Mouse (Mus musculus): ENCODE measurements at regions not wholly inside any gene's neighbourhood (a gene's known extent, or its start where the extent isn't known, plus 50 kb on each side); places are given as distances from the start of the nearest gene placed in this dataset.
A peak's percentile ranks its signal among the peaks of the same experiment; 100 is the strongest.

- no peaks in the 10 kb centered on the region for H3K9me3 ChIP-seq (ENCODE audit: control insufficient read depth, low read length)
- H3K4me3 ChIP-seq (ENCODE audit: control insufficient read depth in 1 of 2, insufficient read depth in 1 of 2, low read depth in 1 of 2, low read length in 2 of 2) = peak overlapping the region; percentile 55 to 70
- peak overlapping the region; percentile 78 for H3K4me2 ChIP-seq (ENCODE audit: low read length)
- peaks cover 17 to 35% of the 10 kb centered on the region in 2 experiments for H3K4me1 ChIP-seq (ENCODE audit: control insufficient read depth in 2 of 2, insufficient read depth in 2 of 2, low read length in 2 of 2)
- H3K36me3 ChIP-seq (ENCODE audit: control insufficient read depth, insufficient read depth, low read length) = no peaks in the 10 kb centered on the region
- H3K9ac ChIP-seq (ENCODE audit: low read length) = peak overlapping the region; percentile 75
- peak overlapping the region; percentile 94 to 95 for H3K27ac ChIP-seq (replicated peaks in 1 of 2; ENCODE audit: control insufficient read depth in 1 of 2, insufficient read depth in 1 of 2, low read depth in 2 of 2, low read length in 2 of 2)
- 1% methylated on average over 14 of the region's 14 CpGs for WGBS
- no peaks in the 10 kb centered on the region for H3K27me3 ChIP-seq (ENCODE audit: control insufficient read depth, insufficient read depth, low read length)
- ATAC-seq (ENCODE audit: insufficient number of reproducible peaks, insufficient read depth, low FRiP score, low read depth) = no peak
These were observed 96.7 kb downstream of the Tmco5 start for GRCm38 (mm10) chr2:116975091-116975600.

- Histone ChIP-seq H3K4me2 (ENCODE audit: low read length) (peak overlapping the region; percentile 78), H3K27me3 (ENCODE audit: control insufficient read depth, insufficient read depth, low read length) (no peaks in the 10 kb centered on the region), H3K27ac (replicated peaks in 1 of 2; ENCODE audit: control insufficient read depth in 1 of 2, insufficient read depth in 1 of 2, low read depth in 2 of 2, low read length in 2 of 2) (peak overlapping the region; percentile 94 to 95), H3K9ac (ENCODE audit: low read length) (peak overlapping the region; percentile 75), H3K9me3 (ENCODE audit: control insufficient read depth, low read length) (no peaks in the 10 kb centered on the region), H3K4me3 (ENCODE audit: control insufficient read depth in 1 of 2, insufficient read depth in 1 of 2, low read depth in 1 of 2, low read length in 2 of 2) (peak overlapping the region; percentile 55 to 70), H3K36me3 (ENCODE audit: control insufficient read depth, insufficient read depth, low read length) (no peaks in the 10 kb centered on the region), H3K4me1 (ENCODE audit: control insufficient read depth in 2 of 2, insufficient read depth in 2 of 2, low read length in 2 of 2) (peaks cover 20 to 37% of the 10 kb centered on the region in 2 experiments)
- WGBS = under 1% methylated on average over 50 of the region's 54 CpGs
- ATAC-seq (ENCODE audit: insufficient number of reproducible peaks, insufficient read depth, low FRiP score, low read depth) = peak; percentile 82
These were observed 97.3 kb downstream of the Tmco5 start for GRCm38 (mm10) chr2:116975601-116976431.

GRCm38 (mm10) chr2:116976432-116976750 is 97.9 kb downstream of the Tmco5 start:
- peak overlapping the region in 1 of 2 experiments; percentile 55; a peak in 3 of 4 replicates for H3K4me3 ChIP-seq (ENCODE audit: control insufficient read depth in 1 of 2, insufficient read depth in 1 of 2, low read depth in 1 of 2, low read length in 2 of 2)
- peak overlapping the region; percentile 75 for H3K9ac ChIP-seq (ENCODE audit: low read length)
- H3K4me1 ChIP-seq (ENCODE audit: control insufficient read depth in 2 of 2, insufficient read depth in 2 of 2, low read length in 2 of 2) = peaks cover 20 to 37% of the 10 kb centered on the region in 2 experiments
- H3K27ac ChIP-seq (replicated peaks in 1 of 2; ENCODE audit: control insufficient read depth in 1 of 2, insufficient read depth in 1 of 2, low read depth in 2 of 2, low read length in 2 of 2) = peak overlapping the region; percentile 94 to 95
- no peaks in the 10 kb centered on the region for H3K36me3 ChIP-seq (ENCODE audit: control insufficient read depth, insufficient read depth, low read length)
- H3K27me3 ChIP-seq (ENCODE audit: control insufficient read depth, insufficient read depth, low read length) = no peaks in the 10 kb centered on the region
- no peak for ATAC-seq (ENCODE audit: insufficient number of reproducible peaks, insufficient read depth, low FRiP score, low read depth)
- H3K4me2 ChIP-seq (ENCODE audit: low read length) = peak overlapping the region; percentile 78
- H3K9me3 ChIP-seq (ENCODE audit: control insufficient read depth, low read length) = no peaks in the 10 kb centered on the region
- WGBS = 1% methylated on average over 7 of the region's 7 CpGs

- Histone ChIP-seq H3K9me3 (ENCODE audit: control insufficient read depth, low read length) (no peaks in the 10 kb centered on the region), H3K27ac (replicated peaks in 1 of 2; ENCODE audit: control insufficient read depth in 1 of 2, insufficient read depth in 1 of 2, low read depth in 2 of 2, low read length in 2 of 2) (peak overlapping the region; percentile 64 to 95), H3K4me2 (ENCODE audit: low read length) (peak overlapping the region; percentile 19; the same call in 1 of the 2 replicates), H3K4me3 (ENCODE audit: control insufficient read depth in 1 of 2, insufficient read depth in 1 of 2, low read depth in 1 of 2, low read length in 2 of 2) (no peak overlapping the region), H3K27me3 (ENCODE audit: control insufficient read depth, insufficient read depth, low read length) (no peaks in the 10 kb centered on the region), H3K36me3 (ENCODE audit: control insufficient read depth, insufficient read depth, low read length) (no peaks in the 10 kb centered on the region), H3K4me1 (ENCODE audit: control insufficient read depth in 2 of 2, insufficient read depth in 2 of 2, low read length in 2 of 2) (peaks cover 20 to 35% of the 10 kb centered on the region in 2 experiments), H3K9ac (ENCODE audit: low read length) (peak overlapping the region; percentile 30; the same call in 1 of the 2 replicates)
- 14% methylated on average over 9 of the region's 9 CpGs for WGBS
- ATAC-seq (ENCODE audit: insufficient number of reproducible peaks, insufficient read depth, low FRiP score, low read depth) = no peak
These were observed 98.5 kb downstream of the Tmco5 start for GRCm38 (mm10) chr2:116976951-116977503.

GRCm38 (mm10) chr2:116977771-116978600 is 99.5 kb downstream of the Tmco5 start:
- H3K9me3 ChIP-seq (ENCODE audit: control insufficient read depth, low read length) = no peaks in the 10 kb centered on the region
- no peak for ATAC-seq (ENCODE audit: insufficient number of reproducible peaks, insufficient read depth, low FRiP score, low read depth)
- no peak overlapping the region for H3K9ac ChIP-seq (ENCODE audit: low read length)
- H3K27ac ChIP-seq (replicated peaks in 1 of 2; ENCODE audit: control insufficient read depth in 1 of 2, insufficient read depth in 1 of 2, low read depth in 2 of 2, low read length in 2 of 2) = no peak overlapping the region
- 70% methylated on average over 10 of the region's 10 CpGs for WGBS
- no peaks in the 10 kb centered on the region for H3K27me3 ChIP-seq (ENCODE audit: control insufficient read depth, insufficient read depth, low read length)
- peaks cover 20 to 28% of the 10 kb centered on the region in 2 experiments for H3K4me1 ChIP-seq (ENCODE audit: control insufficient read depth in 2 of 2, insufficient read depth in 2 of 2, low read length in 2 of 2)
- no peak overlapping the region for H3K4me2 ChIP-seq (ENCODE audit: low read length)
- no peak overlapping the region for H3K4me3 ChIP-seq (ENCODE audit: control insufficient read depth in 1 of 2, insufficient read depth in 1 of 2, low read depth in 1 of 2, low read length in 2 of 2)
- H3K36me3 ChIP-seq (ENCODE audit: control insufficient read depth, insufficient read depth, low read length) = no peaks in the 10 kb centered on the region

GRCm38 (mm10) chr2:116978809-116979208 is 100.3 kb downstream of the Tmco5 start:
- 86% methylated on average over 4 of the region's 4 CpGs for WGBS
- Histone ChIP-seq H3K36me3 (ENCODE audit: control insufficient read depth, insufficient read depth, low read length) (no peaks in the 10 kb centered on the region), H3K4me2 (ENCODE audit: low read length) (no peak overlapping the region), H3K9ac (ENCODE audit: low read length) (no peak overlapping the region), H3K27ac (replicated peaks in 1 of 2; ENCODE audit: control insufficient read depth in 1 of 2, insufficient read depth in 1 of 2, low read depth in 2 of 2, low read length in 2 of 2) (no peak overlapping the region), H3K4me1 (ENCODE audit: control insufficient read depth in 2 of 2, insufficient read depth in 2 of 2, low read length in 2 of 2) (peaks cover 20 to 28% of the 10 kb centered on the region in 2 experiments), H3K27me3 (ENCODE audit: control insufficient read depth, insufficient read depth, low read length) (no peaks in the 10 kb centered on the region), H3K4me3 (ENCODE audit: control insufficient read depth in 1 of 2, insufficient read depth in 1 of 2, low read depth in 1 of 2, low read length in 2 of 2) (no peak overlapping the region), H3K9me3 (ENCODE audit: control insufficient read depth, low read length) (no peaks in the 10 kb centered on the region)
- ATAC-seq (ENCODE audit: insufficient number of reproducible peaks, insufficient read depth, low FRiP score, low read depth) = no peak

All from heart, embryonic 14.5 days (tissue).